Mouse (Mus musculus) A20 (cell line): ENCODE measurements around the gene Olfr951.

Experiments
- DNase-seq: peaks from one replicate; pipeline ENCODE4 v3.0.0-alpha.2; 2011; ENCODE audit warnings: low read depth, low spot score

Olfr951 gene

DNA sequence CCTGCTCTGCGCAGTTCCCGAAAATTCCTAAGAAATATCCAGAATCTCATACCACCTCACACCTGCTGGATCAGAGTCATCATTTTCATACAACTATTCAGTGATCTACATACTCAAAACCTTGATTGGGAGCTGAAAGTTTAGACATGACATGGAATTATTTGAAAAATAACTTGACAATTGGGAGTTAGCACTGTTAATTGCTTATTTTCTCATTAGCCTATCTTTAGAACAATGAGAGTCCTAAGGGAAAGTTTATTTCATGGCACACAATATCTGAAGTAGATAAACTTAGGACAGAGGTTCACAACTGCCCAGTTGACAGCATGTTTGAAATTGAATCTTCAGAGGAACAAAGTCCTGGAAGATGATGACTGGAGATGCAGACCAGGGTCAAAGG, at the start of gene Olfr951:
Gene Olfr951, plus strand, starts transcription at position 301 of the 400 bp plus-strand sequence.
- no peak for DNase-seq

DNA sequence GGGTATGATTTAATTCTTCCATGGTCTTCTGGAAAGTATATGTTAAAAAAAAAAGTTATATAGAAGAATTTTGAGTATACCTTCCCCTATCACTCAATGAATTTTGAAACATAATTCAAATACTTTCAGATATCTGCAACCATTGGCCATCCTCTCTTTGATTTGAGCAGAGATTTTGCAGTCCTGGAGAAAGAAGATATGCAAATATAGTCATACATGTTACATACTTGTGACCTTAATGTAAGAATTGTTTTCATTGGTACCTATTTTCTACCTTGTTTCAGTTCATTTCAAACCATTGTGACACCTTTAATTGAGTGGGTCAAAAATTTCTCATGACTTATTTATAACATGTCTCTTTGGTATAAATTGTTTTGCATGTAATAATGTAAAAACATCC, 39.8 kb downstream of the Olfr951 start, which contains the start of gene Olfr952:
Gene Olfr952, minus strand, starts transcription at position 101 of the 400 bp plus-strand sequence.
- DNase-seq, result no peak
